Mouse (Mus musculus) layer of hippocampus, postnatal 14 days (tissue): Measurements from ENCODE around the gene Phf14. TPM values are rescaled to one million over a fixed set of nuclear protein-coding genes. Genes with fewer than 3 reads are reported as not detected.
"Not testable (repeated sequence)": the region's sequence is repeated elsewhere in the genome, so short reads cannot be mapped to it uniquely, and the experiment has no call there.

Experiments
- DNase-seq, 2 experiments: peaks; one replicate each; pipeline ENCODE4 v3.0.0; 2021 to 2022; ENCODE audit warnings: low spot score in 2 of 2, mixed read lengths in 1 of 2
- total RNA-seq, 2 experiments: library from RNA; stranded (reverse); gene quantifications; 2 replicates each; pipeline ENCODE4 v1.2.3; 2021

Gene Phf14
- total RNA-seq, 2 experiments from 2014 or later, result 108 to 123 TPM

GRCm38 (mm10) chr6:12084721-12085120 is 177.1 kb downstream of the Phf14 start:
- no peak for DNase-seq

- no peak for DNase-seq
These were observed 181.9 kb downstream of the Phf14 start for GRCm38 (mm10) chr6:12089439-12089992.

- no peak for DNase-seq
These were observed 188.1 kb downstream of the Phf14 start for GRCm38 (mm10) chr6:12095716-12096115.

GRCm38 (mm10) chr6:12097125-12097524 is 189.5 kb downstream of the Phf14 start:
- DNase-seq, result no peak

- peak in 1 of 2 experiments; percentile 54 for DNase-seq
These were observed 197.5 kb downstream of the Phf14 start for GRCm38 (mm10) chr6:12105144-12105543.

GRCm38 (mm10) chr6:12107326-12107725 is 199.7 kb downstream of the Phf14 start:
- no peak for DNase-seq

GRCm38 (mm10) chr6:12107786-12108185 is 200.2 kb downstream of the Phf14 start:
- no peak for DNase-seq

GRCm38 (mm10) chr6:12116926-12117818 is 209.6 kb downstream of the Phf14 start:
- no peak for DNase-seq

- no peak for DNase-seq
These were observed 210.4 kb downstream of the Phf14 start for GRCm38 (mm10) chr6:12117819-12118570.

GRCm38 (mm10) chr6:12122759-12123158 is 215.2 kb downstream of the Phf14 start:
- DNase-seq, result no peak

- peak; percentile 50 to 79 for DNase-seq
These were observed 217.6 kb downstream of the Phf14 start for GRCm38 (mm10) chr6:12125031-12125803.

GRCm38 (mm10) chr6:12126601-12127000 is 219.0 kb downstream of the Phf14 start:
- DNase-seq, result not testable (repeated sequence)

- DNase-seq, result no peak
These were observed 219.7 kb downstream of the Phf14 start for GRCm38 (mm10) chr6:12127287-12127686.

Other genes starting within 250 kb of the Phf14 start
- gene Ndufa4, start 312 bp upstream of the Phf14 start, total RNA-seq, result 100 to 1,000 TPM; 855 to 942 TPM